Mouse (Mus musculus): ENCODE data around the gene Slc13a5. TPM values are rescaled to one million over a fixed set of nuclear protein-coding genes. Genes with fewer than 3 reads are reported as not detected.

Gene Slc13a5
- polyA plus RNA-seq, 1 experiment from 2014 or later, result 0.19 TPM

GRCm38 (mm10) chr11:72256441-72256840, 10.6 kb downstream of the Slc13a5 start:
- no peak overlapping the region for H3K4me2 ChIP-seq (ENCODE audit: low read length)
- no peak overlapping the region for H3K4me3 ChIP-seq (ENCODE audit: control insufficient read depth in 1 of 2, insufficient read depth in 1 of 2, low read depth in 1 of 2, low read length in 2 of 2)
- no peak overlapping the region for H3K9ac ChIP-seq (ENCODE audit: low read length)
- WGBS, result 80% methylated on average over 2 of the region's 2 CpGs
- H3K27ac ChIP-seq (replicated peaks in 1 of 2; ENCODE audit: control insufficient read depth in 1 of 2, insufficient read depth in 1 of 2, low read depth in 2 of 2, low read length in 2 of 2), result no peak overlapping the region
- no peaks in the 10 kb centered on the region for H3K36me3 ChIP-seq (ENCODE audit: control insufficient read depth, insufficient read depth, low read length)
- H3K4me1 ChIP-seq (ENCODE audit: control insufficient read depth in 2 of 2, insufficient read depth in 2 of 2, low read length in 2 of 2), result no peaks in the 10 kb centered on the region
- H3K27me3 ChIP-seq (ENCODE audit: control insufficient read depth, insufficient read depth, low read length), result no peaks in the 10 kb centered on the region; the same call in 1 of the 2 replicates
- ATAC-seq (ENCODE audit: insufficient number of reproducible peaks, insufficient read depth, low FRiP score, low read depth), result no peak
- H3K9me3 ChIP-seq (ENCODE audit: control insufficient read depth, low read length), result no peaks in the 10 kb centered on the region

GRCm38 (mm10) chr11:72255629-72256028, 11.4 kb downstream of the Slc13a5 start:
- Histone ChIP-seq H3K27ac (replicated peaks in 1 of 2; ENCODE audit: control insufficient read depth in 1 of 2, insufficient read depth in 1 of 2, low read depth in 2 of 2, low read length in 2 of 2) (no peak overlapping the region), H3K36me3 (ENCODE audit: control insufficient read depth, insufficient read depth, low read length) (no peaks in the 10 kb centered on the region), H3K9me3 (ENCODE audit: control insufficient read depth, low read length) (no peaks in the 10 kb centered on the region), H3K27me3 (ENCODE audit: control insufficient read depth, insufficient read depth, low read length) (peaks cover under 1% of the 10 kb centered on the region; the same call in 1 of the 2 replicates), H3K4me1 (ENCODE audit: control insufficient read depth in 2 of 2, insufficient read depth in 2 of 2, low read length in 2 of 2) (no peaks in the 10 kb centered on the region), H3K4me3 (ENCODE audit: control insufficient read depth in 1 of 2, insufficient read depth in 1 of 2, low read depth in 1 of 2, low read length in 2 of 2) (no peak overlapping the region), H3K4me2 (ENCODE audit: low read length) (no peak overlapping the region), H3K9ac (ENCODE audit: low read length) (no peak overlapping the region)
- ATAC-seq (ENCODE audit: insufficient number of reproducible peaks, insufficient read depth, low FRiP score, low read depth), result no peak
- WGBS, result 92% methylated on average over 4 of the region's 4 CpGs

GRCm38 (mm10) chr11:72245196-72245753, 21.7 kb downstream of the Slc13a5 start:
- 73% methylated on average over 8 of the region's 8 CpGs for WGBS
- Histone ChIP-seq H3K27ac (replicated peaks in 1 of 2; ENCODE audit: control insufficient read depth in 1 of 2, insufficient read depth in 1 of 2, low read depth in 2 of 2, low read length in 2 of 2) (no peak overlapping the region), H3K4me1 (ENCODE audit: control insufficient read depth in 2 of 2, insufficient read depth in 2 of 2, low read length in 2 of 2) (no peaks in the 10 kb centered on the region), H3K9me3 (ENCODE audit: control insufficient read depth, low read length) (no peaks in the 10 kb centered on the region), H3K9ac (ENCODE audit: low read length) (no peak overlapping the region), H3K27me3 (ENCODE audit: control insufficient read depth, insufficient read depth, low read length) (no peaks in the 10 kb centered on the region), H3K36me3 (ENCODE audit: control insufficient read depth, insufficient read depth, low read length) (no peaks in the 10 kb centered on the region), H3K4me2 (ENCODE audit: low read length) (no peak overlapping the region), H3K4me3 (ENCODE audit: control insufficient read depth in 1 of 2, insufficient read depth in 1 of 2, low read depth in 1 of 2, low read length in 2 of 2) (no peak overlapping the region)
- ATAC-seq (ENCODE audit: insufficient number of reproducible peaks, insufficient read depth, low FRiP score, low read depth), result no peak

GRCm38 (mm10) chr11:72240062-72240860, 26.8 kb downstream of the Slc13a5 start:
- Histone ChIP-seq H3K27me3 (ENCODE audit: control insufficient read depth, insufficient read depth, low read length) (no peaks in the 10 kb centered on the region), H3K27ac (replicated peaks in 1 of 2; ENCODE audit: control insufficient read depth in 1 of 2, insufficient read depth in 1 of 2, low read depth in 2 of 2, low read length in 2 of 2) (no peak overlapping the region), H3K36me3 (ENCODE audit: control insufficient read depth, insufficient read depth, low read length) (no peaks in the 10 kb centered on the region), H3K9me3 (ENCODE audit: control insufficient read depth, low read length) (no peaks in the 10 kb centered on the region), H3K4me2 (ENCODE audit: low read length) (no peak overlapping the region), H3K9ac (ENCODE audit: low read length) (no peak overlapping the region), H3K4me1 (ENCODE audit: control insufficient read depth in 2 of 2, insufficient read depth in 2 of 2, low read length in 2 of 2) (no peaks in the 10 kb centered on the region), H3K4me3 (ENCODE audit: control insufficient read depth in 1 of 2, insufficient read depth in 1 of 2, low read depth in 1 of 2, low read length in 2 of 2) (no peak overlapping the region)
- no peak for ATAC-seq (ENCODE audit: insufficient number of reproducible peaks, insufficient read depth, low FRiP score, low read depth)
- WGBS, result 59% methylated on average over 4 of the region's 4 CpGs

- Histone ChIP-seq H3K27me3 (ENCODE audit: control insufficient read depth, insufficient read depth, low read length) (no peaks in the 10 kb centered on the region), H3K9ac (ENCODE audit: low read length) (no peak overlapping the region), H3K4me1 (ENCODE audit: control insufficient read depth in 2 of 2, insufficient read depth in 2 of 2, low read length in 2 of 2) (no peaks in the 10 kb centered on the region), H3K4me2 (ENCODE audit: low read length) (no peak overlapping the region), H3K9me3 (ENCODE audit: control insufficient read depth, low read length) (no peaks in the 10 kb centered on the region), H3K4me3 (ENCODE audit: control insufficient read depth in 1 of 2, insufficient read depth in 1 of 2, low read depth in 1 of 2, low read length in 2 of 2) (no peak overlapping the region), H3K36me3 (ENCODE audit: control insufficient read depth, insufficient read depth, low read length) (no peaks in the 10 kb centered on the region), H3K27ac (replicated peaks in 1 of 2; ENCODE audit: control insufficient read depth in 1 of 2, insufficient read depth in 1 of 2, low read depth in 2 of 2, low read length in 2 of 2) (no peak overlapping the region)
- 52% methylated on average over 5 of the region's 5 CpGs for WGBS
- no peak for ATAC-seq (ENCODE audit: insufficient number of reproducible peaks, insufficient read depth, low FRiP score, low read depth)
These were observed 33.0 kb downstream of the Slc13a5 start for GRCm38 (mm10) chr11:72234013-72234412.

GRCm38 (mm10) chr11:72232991-72233390, 34.0 kb downstream of the Slc13a5 start:
- Histone ChIP-seq H3K27ac (replicated peaks in 1 of 2; ENCODE audit: control insufficient read depth in 1 of 2, insufficient read depth in 1 of 2, low read depth in 2 of 2, low read length in 2 of 2) (no peak overlapping the region), H3K9me3 (ENCODE audit: control insufficient read depth, low read length) (no peaks in the 10 kb centered on the region), H3K9ac (ENCODE audit: low read length) (no peak overlapping the region), H3K4me2 (ENCODE audit: low read length) (no peak overlapping the region), H3K4me1 (ENCODE audit: control insufficient read depth in 2 of 2, insufficient read depth in 2 of 2, low read length in 2 of 2) (no peaks in the 10 kb centered on the region), H3K27me3 (ENCODE audit: control insufficient read depth, insufficient read depth, low read length) (no peaks in the 10 kb centered on the region), H3K36me3 (ENCODE audit: control insufficient read depth, insufficient read depth, low read length) (no peaks in the 10 kb centered on the region), H3K4me3 (ENCODE audit: control insufficient read depth in 1 of 2, insufficient read depth in 1 of 2, low read depth in 1 of 2, low read length in 2 of 2) (no peak overlapping the region)
- WGBS, result 61% methylated on average over 1 of the region's 1 CpGs
- no peak for ATAC-seq (ENCODE audit: insufficient number of reproducible peaks, insufficient read depth, low FRiP score, low read depth)

- Histone ChIP-seq H3K9me3 (ENCODE audit: control insufficient read depth, low read length) (no peaks in the 10 kb centered on the region), H3K4me1 (ENCODE audit: control insufficient read depth in 2 of 2, insufficient read depth in 2 of 2, low read length in 2 of 2) (no peaks in the 10 kb centered on the region), H3K27ac (replicated peaks in 1 of 2; ENCODE audit: control insufficient read depth in 1 of 2, insufficient read depth in 1 of 2, low read depth in 2 of 2, low read length in 2 of 2) (no peak overlapping the region), H3K9ac (ENCODE audit: low read length) (no peak overlapping the region), H3K4me2 (ENCODE audit: low read length) (no peak overlapping the region), H3K27me3 (ENCODE audit: control insufficient read depth, insufficient read depth, low read length) (no peaks in the 10 kb centered on the region), H3K36me3 (ENCODE audit: control insufficient read depth, insufficient read depth, low read length) (no peaks in the 10 kb centered on the region), H3K4me3 (ENCODE audit: control insufficient read depth in 1 of 2, insufficient read depth in 1 of 2, low read depth in 1 of 2, low read length in 2 of 2) (no peak overlapping the region)
- 76% methylated on average over 7 of the region's 7 CpGs for WGBS
- ATAC-seq (ENCODE audit: insufficient number of reproducible peaks, insufficient read depth, low FRiP score, low read depth), result no peak
These were observed 35.0 kb downstream of the Slc13a5 start for GRCm38 (mm10) chr11:72232068-72232467.
